Mouse (Mus musculus) sigmoid colon, adult 10 weeks (tissue): ENCODE data around the gene Fmr1nb. TPM values are rescaled to one million over a fixed set of nuclear protein-coding genes. Genes with fewer than 3 reads are reported as not detected.

Experiments
- polyA plus RNA-seq: library from polyadenylated mRNA; stranded (reverse); fragments of 350-450 nt; fragmentation: Illumina TruSeq; extraction: RNeasy Lipid Tissue Mini Kit (QIAGEN cat#74804); gene quantifications from one replicate; pipeline ENCODE4 v1.2.3, GENCODE M21; 2014; ENCODE audit warnings: low read depth, low replicate concordance

Fmr1nb gene
- not detected for polyA plus RNA-seq

GRCm38 (mm10) chrX:68761606-68762005 is at the start of gene Fmr1nb:
Fmr1nb (plus strand) TSS chrX:68761839.

GRCm38 (mm10) chrX:68821059-68821458 is 59.4 kb downstream of the Fmr1nb start, which contains the start of gene Gm14698:
Gm14698 (plus strand) TSS chrX:68821093.

Other genes with a start within 250 kb of the Fmr1nb start
- 248 TPM for gene Fmr1, start 83.3 kb upstream of the Fmr1nb start, polyA plus RNA-seq
- gene Gm14698, start 59.3 kb downstream of the Fmr1nb start, polyA plus RNA-seq, result 2.4 TPM
- not detected for gene Gm6812, start 131.2 kb downstream of the Fmr1nb start, polyA plus RNA-seq